In the genomic region with DNA sequence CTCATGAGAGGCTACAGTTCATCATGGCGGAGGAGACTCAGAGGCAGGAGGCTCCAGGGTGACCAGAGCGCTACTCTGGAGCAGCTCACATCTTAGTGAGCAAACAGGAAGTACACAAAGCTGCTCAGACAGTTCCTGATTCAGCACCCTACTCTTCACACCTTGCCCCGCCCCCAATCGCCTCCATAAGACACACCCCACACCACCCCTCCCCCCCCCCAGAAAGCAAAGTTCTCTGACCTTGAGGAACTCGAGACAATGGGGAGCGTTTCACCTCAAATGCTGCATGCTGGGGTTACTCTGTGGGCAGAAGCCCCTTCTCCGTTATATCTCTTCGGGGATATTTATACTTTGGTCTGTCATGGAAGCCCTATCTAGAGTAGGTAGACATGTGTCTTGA, we compare ENCODE assay signal across 24 mouse cellular contexts.
"Had no signal": no experiment of that assay in that cellular context is flagged by ENCODE, and none has a peak within 500 bp of the region (broad histone marks: within the 10 kb centered on the region; RNA-seq: fewer than 3 reads in every experiment).

No protein-coding gene starts in this region.

- H3K9ac ChIP-seq: heart, embryonic 12.5 days; hindbrain, embryonic 14.5 days; kidney, embryonic 15.5 days; limb, embryonic 13.5 days; limb, embryonic 15.5 days; liver, embryonic 12.5 days; liver, embryonic 14.5 days had no signal

- H3K4me3 ChIP-seq: heart, embryonic 10.5 days; heart, embryonic 12.5 days; kidney, embryonic 15.5 days; limb, embryonic 13.5 days; limb, embryonic 15.5 days; liver, embryonic 12.5 days had no signal

- H3K36me3 ChIP-seq: heart, embryonic 10.5 days; heart, embryonic 12.5 days; kidney, embryonic 15.5 days; limb, embryonic 13.5 days; limb, embryonic 15.5 days; liver, embryonic 12.5 days had no signal

- H3K9me3 ChIP-seq: heart, embryonic 10.5 days; heart, embryonic 12.5 days; kidney, embryonic 15.5 days; limb, embryonic 13.5 days; limb, embryonic 15.5 days; liver, embryonic 12.5 days had no signal

- DNase-seq: gastrocnemius, postnatal 14 days; gastrocnemius, postnatal 36 days; heart, adult 18-20 months; heart, postnatal 10 days; heart, postnatal 36 days; kidney, adult 11 months; kidney, adult 2 months; kidney, adult 9 months; kidney, postnatal 14 days; kidney, postnatal 36 days; layer of hippocampus, adult 9-11 months; layer of hippocampus, postnatal 36 days; left cerebral cortex, postnatal 4 days had no signal

- ATAC-seq: hindbrain, embryonic 16.5 days; inflammation-experienced regulatory T-cells, adult 6 months; liver, embryonic 12.5 days had no signal

- H3K4me1 ChIP-seq: heart, embryonic 12.5 days; limb, embryonic 15.5 days had no signal

- H3K27ac ChIP-seq: heart, embryonic 10.5 days; hindbrain, embryonic 14.5 days; kidney, postnatal 0 days; limb, embryonic 13.5 days; limb, embryonic 15.5 days; liver, embryonic 12.5 days; liver, embryonic 14.5 days had no signal

- H3K27me3 ChIP-seq: heart, embryonic 12.5 days; kidney, embryonic 15.5 days; limb, embryonic 13.5 days; limb, embryonic 15.5 days; liver, embryonic 12.5 days had no signal

- H3K4me2 ChIP-seq: heart, embryonic 12.5 days; hindbrain, embryonic 14.5 days; kidney, embryonic 15.5 days; limb, embryonic 13.5 days; limb, embryonic 15.5 days; liver, embryonic 12.5 days had no signal
